Mouse (Mus musculus): Measurements from ENCODE around the gene 2900026A02Rik. TPM values are rescaled to one million over a fixed set of nuclear protein-coding genes. Genes with fewer than 3 reads are reported as not detected.

The 2900026A02Rik gene
- polyA plus RNA-seq, 1 experiment from 2014 or later: 3.9 TPM

DNA sequence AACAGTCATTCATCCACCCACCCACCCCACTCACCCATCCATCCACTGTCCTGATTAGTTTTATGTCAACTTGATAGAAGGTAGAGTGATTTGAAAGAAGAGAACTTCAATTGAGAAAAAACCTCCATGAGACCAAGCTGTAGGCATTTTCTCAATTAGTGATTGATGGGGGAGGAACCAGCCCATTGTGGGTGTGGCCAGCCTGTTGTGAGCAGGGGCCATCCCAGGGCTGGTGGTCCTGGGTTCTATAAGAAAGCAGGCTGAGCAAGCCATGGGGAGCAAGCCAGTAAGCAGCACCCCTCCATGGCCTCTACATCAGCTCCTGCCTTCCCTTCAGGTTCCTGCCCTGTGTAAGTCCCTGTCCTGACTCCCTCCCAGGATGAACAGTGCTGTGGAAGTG, 151.0 kb downstream of the 2900026A02Rik start, which contains the start of gene Crybb2:
Gene Crybb2, minus strand, starts transcription at position 101 of the 400 bp plus-strand sequence.
- Histone ChIP-seq H3K27ac (no peak within 1 kb of the TSS), H3K9me3 (no peaks in the 10 kb centered on the region), H3K9ac (no peak within 1 kb of the TSS), H3K4me3 (no peak within 1 kb of the TSS), H3K27me3 (replicated peaks) (no peaks in the 10 kb centered on the region), H3K36me3 (replicated peaks) (no peaks in the 10 kb centered on the region), H3K4me1 (no peaks in the 10 kb centered on the region), H3K4me2 (no peak within 1 kb of the TSS)
- no peak for ATAC-seq (replicated peaks)

GRCm38 (mm10) chr5:113054308-113054707, 166.7 kb downstream of the 2900026A02Rik start:
- Histone ChIP-seq H3K4me1 (peaks cover 8% of the 10 kb centered on the region; the same call in 1 of the 2 replicates), H3K36me3 (replicated peaks) (no peaks in the 10 kb centered on the region), H3K4me3 (no peak overlapping the region), H3K9ac (no peak overlapping the region), H3K27me3 (replicated peaks) (no peaks in the 10 kb centered on the region), H3K27ac (no peak overlapping the region), H3K4me2 (no peak overlapping the region; the same call in 1 of the 2 replicates), H3K9me3 (no peaks in the 10 kb centered on the region)
- peak; percentile 56; the same call in 1 of the 2 replicates for ATAC-seq (replicated peaks)
- 5% methylated on average over 16 of the region's 16 CpGs for WGBS

GRCm38 (mm10) chr5:113050581-113051185, 170.4 kb downstream of the 2900026A02Rik start:
- H3K27ac ChIP-seq: no peak overlapping the region
- H3K36me3 ChIP-seq (replicated peaks): no peaks in the 10 kb centered on the region
- H3K4me2 ChIP-seq: no peak overlapping the region
- 65% methylated on average over 7 of the region's 7 CpGs for WGBS
- peaks cover 8% of the 10 kb centered on the region; the same call in 1 of the 2 replicates for H3K4me1 ChIP-seq
- H3K4me3 ChIP-seq: no peak overlapping the region
- H3K27me3 ChIP-seq (replicated peaks): no peaks in the 10 kb centered on the region
- no peak overlapping the region for H3K9ac ChIP-seq
- no peaks in the 10 kb centered on the region for H3K9me3 ChIP-seq
- no peak for ATAC-seq (replicated peaks)

DNA sequence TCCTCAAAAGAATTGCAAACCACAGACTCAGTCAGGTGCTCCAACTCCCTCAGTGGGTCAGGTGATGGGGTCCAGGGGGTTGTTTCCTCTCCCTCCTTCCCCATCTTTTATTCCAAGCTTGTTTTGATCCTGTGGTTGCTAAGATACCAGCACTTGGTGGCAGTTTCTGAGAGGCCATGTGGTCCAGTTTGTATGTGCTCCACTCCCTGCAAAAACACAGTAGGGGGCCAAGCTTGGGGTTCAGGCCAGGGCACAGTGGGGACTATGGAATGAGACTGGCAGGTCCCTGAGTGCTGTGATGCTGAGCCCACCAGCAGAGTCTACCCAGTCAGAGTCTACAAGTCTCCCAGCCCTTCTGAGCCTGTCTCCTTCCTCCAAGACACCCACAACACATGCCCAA, 171.2 kb downstream of the 2900026A02Rik start:
- Histone ChIP-seq H3K4me3 (no peak overlapping the region), H3K9ac (no peak overlapping the region), H3K27ac (no peak overlapping the region), H3K27me3 (replicated peaks) (no peaks in the 10 kb centered on the region), H3K9me3 (no peaks in the 10 kb centered on the region), H3K36me3 (replicated peaks) (no peaks in the 10 kb centered on the region), H3K4me1 (peaks cover 8% of the 10 kb centered on the region; the same call in 1 of the 2 replicates), H3K4me2 (no peak overlapping the region)
- 0 out of 2 replicates have a peak, but pooled peaks have one; percentile 43 for ATAC-seq (replicated peaks)

DNA sequence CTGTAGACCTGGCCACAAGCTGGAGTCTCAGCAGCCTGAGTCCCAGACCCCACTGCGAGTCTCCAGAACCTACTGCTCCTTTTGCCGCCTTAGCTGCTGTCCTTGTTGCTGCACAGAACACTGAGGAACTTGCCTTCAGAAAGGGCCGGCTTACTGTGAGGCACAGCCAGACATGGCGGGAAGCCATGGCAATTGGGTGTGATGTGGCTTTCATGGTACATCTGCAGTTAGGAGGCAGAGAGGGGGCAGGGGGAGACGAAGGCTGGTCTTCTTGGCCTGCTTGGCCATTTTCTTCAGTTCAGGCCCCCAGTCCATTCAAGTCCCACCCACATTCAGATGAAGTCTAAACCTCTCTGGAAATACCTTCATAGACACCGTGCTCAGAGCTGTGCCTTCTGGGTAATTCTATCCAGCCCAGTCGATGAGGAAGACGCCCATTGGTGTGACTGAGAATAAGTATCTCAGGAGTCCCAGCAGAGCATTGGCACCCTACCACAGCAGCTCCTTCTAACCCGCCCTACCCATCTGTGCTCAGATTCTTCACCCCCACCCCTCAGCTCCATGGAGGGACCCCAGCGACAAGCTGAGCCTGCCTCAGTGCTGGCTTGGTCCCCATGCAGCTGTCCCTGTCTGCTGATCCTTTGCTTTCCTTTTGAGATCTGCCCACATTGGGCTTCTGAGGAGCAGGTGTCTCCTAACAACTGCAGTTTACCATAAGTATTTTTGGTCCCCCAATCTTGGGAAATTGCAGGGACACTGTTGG, 175.3 kb downstream of the 2900026A02Rik start:
- no peak for ATAC-seq (replicated peaks)
- WGBS: 82% methylated on average over 10 of the region's 10 CpGs
- Histone ChIP-seq H3K27me3 (replicated peaks) (no peaks in the 10 kb centered on the region), H3K4me3 (no peak overlapping the region), H3K36me3 (replicated peaks) (no peaks in the 10 kb centered on the region), H3K27ac (no peak overlapping the region), H3K4me2 (no peak overlapping the region), H3K4me1 (peaks cover 13% of the 10 kb centered on the region), H3K9me3 (no peaks in the 10 kb centered on the region), H3K9ac (no peak overlapping the region)

- H3K27ac ChIP-seq: no peak overlapping the region
- ATAC-seq (replicated peaks): no peak
These were observed 177.5 kb downstream of the 2900026A02Rik start for GRCm38 (mm10) chr5:113043531-113043930.

GRCm38 (mm10) chr5:113041567-113042071, 179.4 kb downstream of the 2900026A02Rik start:
- no peak overlapping the region for H3K4me2 ChIP-seq
- H3K27me3 ChIP-seq (replicated peaks): no peaks in the 10 kb centered on the region
- no peaks in the 10 kb centered on the region for H3K36me3 ChIP-seq (replicated peaks)
- peak overlapping the region; percentile 51 for H3K27ac ChIP-seq
- no peak overlapping the region for H3K4me3 ChIP-seq
- H3K4me1 ChIP-seq: peaks cover 8% of the 10 kb centered on the region
- no peak overlapping the region for H3K9ac ChIP-seq
- no peaks in the 10 kb centered on the region for H3K9me3 ChIP-seq
- peak; percentile 84 for ATAC-seq (replicated peaks)
- WGBS: 4% methylated on average over 5 of the region's 5 CpGs

More at GRCm38 (mm10) chr5:113043531-113043930, 177.5 kb downstream of the 2900026A02Rik start:
- Histone ChIP-seq H3K4me1 (peaks cover 8% of the 10 kb centered on the region), H3K4me2 (no peak overlapping the region), H3K9ac (no peak overlapping the region), H3K9me3 (no peaks in the 10 kb centered on the region), H3K27me3 (replicated peaks) (no peaks in the 10 kb centered on the region), H3K36me3 (replicated peaks) (no peaks in the 10 kb centered on the region), H3K4me3 (no peak overlapping the region)
- 74% methylated on average over 8 of the region's 8 CpGs for WGBS

DNA sequence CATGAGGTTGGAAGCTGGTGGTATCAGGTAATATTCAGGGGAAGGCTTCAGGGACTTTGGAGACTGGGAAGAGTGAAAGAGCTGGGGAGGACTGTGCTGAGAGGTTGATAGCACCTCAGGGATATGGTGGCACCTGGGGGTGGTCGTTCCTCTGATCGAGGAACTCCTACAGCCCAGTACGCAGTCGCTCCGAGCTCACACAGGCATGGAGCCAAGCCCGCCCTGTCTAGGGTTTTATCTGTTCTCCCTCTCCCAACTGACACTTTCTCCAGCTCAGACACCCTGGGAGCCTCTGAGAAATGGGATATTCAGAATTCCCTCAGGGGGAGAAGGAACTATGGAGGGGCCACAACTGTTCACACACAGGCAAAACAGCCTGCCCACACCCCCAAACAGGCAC, 180.3 kb downstream of the 2900026A02Rik start:
- Histone ChIP-seq H3K27ac (peak overlapping the region; percentile 51), H3K4me2 (no peak overlapping the region), H3K9ac (no peak overlapping the region), H3K27me3 (replicated peaks) (no peaks in the 10 kb centered on the region), H3K9me3 (no peaks in the 10 kb centered on the region), H3K4me1 (peaks cover 8% of the 10 kb centered on the region), H3K4me3 (no peak overlapping the region), H3K36me3 (replicated peaks) (no peaks in the 10 kb centered on the region)
- 67% methylated on average over 6 of the region's 6 CpGs for WGBS
- no peak for ATAC-seq (replicated peaks)

DNA sequence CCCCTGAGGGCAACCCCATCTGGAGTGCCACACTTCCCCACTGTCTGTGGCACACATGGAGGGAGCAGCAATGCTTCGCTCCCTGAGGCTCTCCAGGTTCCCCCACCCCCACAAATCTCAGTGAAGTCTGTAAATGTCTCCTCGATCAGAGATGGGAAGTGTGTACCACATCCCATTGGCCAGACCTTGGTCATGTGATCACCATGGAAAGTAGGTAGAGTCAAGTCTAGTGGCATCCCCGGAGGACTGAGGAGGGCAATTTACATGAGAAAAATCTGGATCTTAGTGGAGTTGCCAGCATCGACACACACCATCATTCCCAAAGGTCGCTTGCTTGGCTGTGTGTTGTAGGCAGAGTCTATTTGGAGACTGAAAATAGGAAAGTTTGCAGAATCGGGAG, 182.4 kb downstream of the 2900026A02Rik start:
- Histone ChIP-seq H3K27me3 (replicated peaks) (no peaks in the 10 kb centered on the region), H3K9me3 (no peaks in the 10 kb centered on the region), H3K27ac (no peak overlapping the region), H3K4me1 (peaks cover 23% of the 10 kb centered on the region), H3K9ac (no peak overlapping the region), H3K4me3 (no peak overlapping the region), H3K36me3 (replicated peaks) (no peaks in the 10 kb centered on the region), H3K4me2 (no peak overlapping the region)
- WGBS: 67% methylated on average over 6 of the region's 6 CpGs
- no peak for ATAC-seq (replicated peaks)

Other genes with a start within 250 kb of the 2900026A02Rik start
- gene Grk3, start 205.4 kb downstream of the 2900026A02Rik start, polyA plus RNA-seq (2015; fragmentation: Nextera tagmentation; extraction: Ambion mirVana): 27.2 and 31.8 TPM in 2 replicates
- not detected in 2 replicates for gene Crybb2, start 151.1 kb downstream of the 2900026A02Rik start, polyA plus RNA-seq (2015; fragmentation: Nextera tagmentation; extraction: Ambion mirVana)
- 1.1 and 1.6 TPM in 2 replicates for gene Crybb3, start 139.7 kb downstream of the 2900026A02Rik start, polyA plus RNA-seq (2015; fragmentation: Nextera tagmentation; extraction: Ambion mirVana)
- gene Tmem211, start 5.7 kb upstream of the 2900026A02Rik start, polyA plus RNA-seq (2015; fragmentation: Nextera tagmentation; extraction: Ambion mirVana): 0.09 and 0.14 TPM in 2 replicates
- 23.9 and 27.4 TPM in 2 replicates for gene Sgsm1, start 89.5 kb upstream of the 2900026A02Rik start, polyA plus RNA-seq (2015; fragmentation: Nextera tagmentation; extraction: Ambion mirVana)
- gene Aym1, start 136.1 kb upstream of the 2900026A02Rik start, polyA plus RNA-seq (2015; fragmentation: Nextera tagmentation; extraction: Ambion mirVana): not detected in 2 replicates

All from midbrain, embryonic 15.5 days (tissue).